Mouse (Mus musculus): Measurements from ENCODE around the gene Olfr700. TPM values are rescaled to one million over a fixed set of nuclear protein-coding genes. Genes with fewer than 3 reads are reported as not detected.
"Not testable (repeated sequence)": the region's sequence is repeated elsewhere in the genome, so short reads cannot be mapped to it uniquely, and the experiment has no call there.

Gene Olfr700
- not detected for polyA plus RNA-seq (2017; shearing (Covaris generic))

GRCm38 (mm10) chr7:106808734-106809133 is at the start of gene Olfr700:
Olfr700 (minus strand) TSS chr7:106808834.
- no peak for ATAC-seq

- no peak for ATAC-seq
These were observed 34.4 kb upstream of the Olfr700 start, which contains the start of gene Olfr703 for GRCm38 (mm10) chr7:106843060-106843459. Olfr703 (plus strand) TSS chr7:106843360.

- no peak for ATAC-seq
These were observed 25.2 kb upstream of the Olfr700 start, which contains the start of gene Olfr702 for GRCm38 (mm10) chr7:106833793-106834192. Olfr702 (minus strand) TSS chr7:106833893.

GRCm38 (mm10) chr7:106818414-106818813 is 9.8 kb upstream of the Olfr700 start:
- no peak for ATAC-seq

- peak; percentile 80 for ATAC-seq
These were observed 7.1 kb upstream of the Olfr700 start for GRCm38 (mm10) chr7:106815775-106816174.

GRCm38 (mm10) chr7:106813829-106814228 is 5.2 kb upstream of the Olfr700 start, which contains the start of gene Olfr701:
Olfr701 (plus strand) TSS chr7:106814129.
- ATAC-seq: no peak

GRCm38 (mm10) chr7:106793098-106793497 is 15.5 kb downstream of the Olfr700 start, which contains the start of gene Olfr699:
Olfr699 (minus strand) TSS chr7:106793198.
- ATAC-seq: no peak

- ATAC-seq: no peak
These were observed 20.3 kb downstream of the Olfr700 start for GRCm38 (mm10) chr7:106788330-106788729.

- not testable (repeated sequence) for ATAC-seq
These were observed 47.6 kb downstream of the Olfr700 start for GRCm38 (mm10) chr7:106761008-106761407.

GRCm38 (mm10) chr7:106758800-106759199 is 49.8 kb downstream of the Olfr700 start:
- no peak for ATAC-seq

Other genes starting within 250 kb of the Olfr700 start
- not detected for gene Olfr693, start 128.2 kb downstream of the Olfr700 start, polyA plus RNA-seq (2017; shearing (Covaris generic))
- not detected for gene Olfr694, start 117.0 kb downstream of the Olfr700 start, polyA plus RNA-seq (2017; shearing (Covaris generic))
- gene Olfr695, start 92.4 kb downstream of the Olfr700 start, polyA plus RNA-seq (2017; shearing (Covaris generic)): not detected
- not detected for gene Olfr697, start 66.4 kb downstream of the Olfr700 start, polyA plus RNA-seq (2017; shearing (Covaris generic))
- under 1 TPM in 1 of 2 experiments, not detected in 1; 0.85 TPM for gene Olfr698, start 53.4 kb downstream of the Olfr700 start, polyA plus RNA-seq (2017; shearing (Covaris generic))
- not detected for gene Olfr699, start 15.6 kb downstream of the Olfr700 start, polyA plus RNA-seq (2017; shearing (Covaris generic))
- not detected for gene Olfr701, start 5.3 kb upstream of the Olfr700 start, polyA plus RNA-seq (2017; shearing (Covaris generic))
- gene Olfr702, start 25.1 kb upstream of the Olfr700 start, polyA plus RNA-seq (2017; shearing (Covaris generic)): not detected
- gene Olfr703, start 34.5 kb upstream of the Olfr700 start, polyA plus RNA-seq (2017; shearing (Covaris generic)): not detected
- gene Olfr704, start 54.4 kb upstream of the Olfr700 start, polyA plus RNA-seq (2017; shearing (Covaris generic)): not detected
- gene Olfr705, start 68.1 kb upstream of the Olfr700 start, polyA plus RNA-seq (2017; shearing (Covaris generic)): not detected
- gene Olfr706, start 79.3 kb upstream of the Olfr700 start, polyA plus RNA-seq (2017; shearing (Covaris generic)): not detected
- gene Olfr707, start 92.4 kb upstream of the Olfr700 start, polyA plus RNA-seq (2017; shearing (Covaris generic)): not detected
- gene Olfr1532-ps1, start 99.2 kb upstream of the Olfr700 start, polyA plus RNA-seq (2017; shearing (Covaris generic)): not detected
- not detected for gene Olfr709-ps1, start 123.4 kb upstream of the Olfr700 start, polyA plus RNA-seq (2017; shearing (Covaris generic))
- not detected for gene Olfr710, start 139.5 kb upstream of the Olfr700 start, polyA plus RNA-seq (2017; shearing (Covaris generic))
- gene Olfr6, start 155.1 kb upstream of the Olfr700 start, polyA plus RNA-seq (2017; shearing (Covaris generic)): under 1 TPM in 1 of 2 experiments, not detected in 1; 0.08 TPM
- gene Olfr711, start 166.6 kb upstream of the Olfr700 start, polyA plus RNA-seq (2017; shearing (Covaris generic)): not detected
- not detected for gene Olfr2, start 197.2 kb upstream of the Olfr700 start, polyA plus RNA-seq (2017; shearing (Covaris generic))
- not detected for gene Olfr713, start 222.3 kb upstream of the Olfr700 start, polyA plus RNA-seq (2017; shearing (Covaris generic))